Mouse (Mus musculus) hindlimb bud, embryonic 11.5 days (tissue): Measurements from ENCODE around the gene Celf6.

ENCODE experiments used
- DNase-seq: peaks from one replicate; pipeline ENCODE4 v3.0.0-alpha.2; 2012; ENCODE audit warnings: low read depth, low spot score; ENCODE audit errors: extremely low spot score

Celf6 gene

GRCm38 (mm10) chr9:59584871-59585308 is 7.2 kb downstream of the Celf6 start:
- DNase-seq: peak; percentile 56

- no peak for DNase-seq
Measured at GRCm38 (mm10) chr9:59588252-59588651, 10.5 kb downstream of the Celf6 start.

GRCm38 (mm10) chr9:59588710-59589671 is 11.3 kb downstream of the Celf6 start:
- DNase-seq: no peak

GRCm38 (mm10) chr9:59589703-59590439 is 12.2 kb downstream of the Celf6 start:
- no peak for DNase-seq

GRCm38 (mm10) chr9:59601661-59602060 is 23.9 kb downstream of the Celf6 start:
- DNase-seq: no peak

- no peak for DNase-seq
Measured at GRCm38 (mm10) chr9:59605967-59606366, 28.2 kb downstream of the Celf6 start.

GRCm38 (mm10) chr9:59610950-59611349 is 33.2 kb downstream of the Celf6 start:
- DNase-seq: no peak

- no peak for DNase-seq
Measured at GRCm38 (mm10) chr9:59615797-59616196, 38.1 kb downstream of the Celf6 start.

- peak; percentile 88 for DNase-seq
Measured at GRCm38 (mm10) chr9:59616622-59617306, 39.0 kb downstream of the Celf6 start, which contains the start of gene Parp6. Parp6 (plus strand) TSS chr9:59617284.

GRCm38 (mm10) chr9:59617307-59617973 is 39.7 kb downstream of the Celf6 start:
- DNase-seq: peak; percentile 2

GRCm38 (mm10) chr9:59638372-59638771 is 60.7 kb downstream of the Celf6 start:
- no peak for DNase-seq

GRCm38 (mm10) chr9:59639936-59640335 is 62.2 kb downstream of the Celf6 start:
- no peak for DNase-seq

- DNase-seq: no peak
Measured at GRCm38 (mm10) chr9:59641320-59641719, 63.6 kb downstream of the Celf6 start.

GRCm38 (mm10) chr9:59649911-59650310 is 72.2 kb downstream of the Celf6 start:
- DNase-seq: no peak

GRCm38 (mm10) chr9:59653371-59653770 is 75.7 kb downstream of the Celf6 start:
- DNase-seq: no peak

GRCm38 (mm10) chr9:59654450-59654983 is 76.8 kb downstream of the Celf6 start:
- no peak for DNase-seq

- peak; percentile 100 for DNase-seq
Measured at GRCm38 (mm10) chr9:59655958-59656634, 78.4 kb downstream of the Celf6 start, which contains the start of gene Pkm. Pkm (plus strand) TSS chr9:59656368.
